Mouse (Mus musculus) naive thymus-derived CD4-positive, alpha-beta T cell, adult 5 months (primary cell): ENCODE measurements around the gene Vegfd. TPM values are rescaled to one million over a fixed set of nuclear protein-coding genes. Genes with fewer than 3 reads are reported as not detected.

Source experiments
- polyA plus RNA-seq: library from polyadenylated mRNA; unstranded; fragments of 100-300 nt; shearing (Covaris generic); gene quantifications from one replicate; pipeline ENCODE4 v1.2.1, GENCODE M21; 2017

Vegfd gene
- polyA plus RNA-seq, result not detected

DNA sequence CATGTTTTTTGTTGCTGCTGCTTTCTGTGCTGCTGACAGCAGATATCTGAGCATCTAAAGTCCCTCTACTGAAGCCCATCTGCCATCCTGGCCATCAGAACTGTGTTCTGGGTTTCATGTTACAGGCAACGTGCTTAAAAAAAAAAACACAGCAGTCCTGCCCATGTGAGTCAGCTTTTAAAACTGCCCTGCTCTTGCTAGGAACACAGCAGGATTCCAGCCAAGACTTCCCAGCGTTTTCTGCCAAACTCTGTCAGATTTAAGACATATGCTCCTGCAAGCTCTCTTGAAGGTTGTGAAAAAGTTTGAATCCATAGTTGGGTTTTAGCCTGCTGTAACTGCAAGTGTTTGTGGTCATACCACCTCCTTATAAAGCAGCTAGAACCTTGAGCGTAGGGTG, at the start of gene Vegfd:
TSS of gene Vegfd (plus strand) at position 298 of the 400 bp plus-strand sequence.

GRCm38 (mm10) chrX:164419471-164419939, 46.3 kb downstream of the Vegfd start, which contains the start of gene Piga:
Piga (plus strand) TSS chrX:164419787.

GRCm38 (mm10) chrX:164436709-164437108, 63.5 kb downstream of the Vegfd start, which contains the start of gene Asb11:
Asb11 (plus strand) TSS chrX:164436994.

Other genes starting within 250 kb of the Vegfd start
- gene Ace2, start 234.0 kb upstream of the Vegfd start, polyA plus RNA-seq, result not detected
- not detected for gene Bmx, start 115.2 kb upstream of the Vegfd start, polyA plus RNA-seq
- gene Pir, start 104.0 kb upstream of the Vegfd start, polyA plus RNA-seq, result not detected
- gene Piga, start 46.4 kb downstream of the Vegfd start, polyA plus RNA-seq, result 14.0 TPM
- not detected for gene Asb11, start 63.6 kb downstream of the Vegfd start, polyA plus RNA-seq
- gene Asb9, start 132.9 kb downstream of the Vegfd start, polyA plus RNA-seq, result not detected